Mouse (Mus musculus): ENCODE measurements around the gene Rbfox1. TPM values are rescaled to one million over a fixed set of nuclear protein-coding genes. Genes with fewer than 3 reads are reported as not detected.
A peak's percentile ranks its signal among the peaks of the same experiment; 100 is the strongest.

Gene Rbfox1
- polyA plus RNA-seq, 1 experiment from 2014 or later, result 3.3 TPM

- no peak overlapping the region for H3K27ac ChIP-seq
- no peaks in the 10 kb centered on the region for H3K27me3 ChIP-seq (ENCODE audit: insufficient read depth, low read length)
- H3K4me3 ChIP-seq (replicated peaks; ENCODE audit: low read depth, low read length), result no peak overlapping the region
- H3K4me2 ChIP-seq (ENCODE audit: low read length), result no peak overlapping the region
- no peaks in the 10 kb centered on the region; the same call in 1 of the 2 replicates for H3K4me1 ChIP-seq (replicated peaks; ENCODE audit: insufficient read depth, low read length)
- ATAC-seq (replicated peaks; ENCODE audit: low FRiP score, low read depth) (0 out of 2 replicates have a peak, but pooled peaks have one; percentile 23), DNase-seq (ENCODE audit: low spot score) (peak; percentile 33)
- no peaks in the 10 kb centered on the region for H3K36me3 ChIP-seq (ENCODE audit: insufficient read depth, low read length)
- H3K9me3 ChIP-seq (replicated peaks; ENCODE audit: low read length), result no peaks in the 10 kb centered on the region
- 27% methylated on average over 1 of the region's 1 CpGs for WGBS
- H3K9ac ChIP-seq (ENCODE audit: low read depth, low read length), result no peak overlapping the region
- TF ChIP-seq CTCF (IDR thresholded peaks at IDR 0.05; ENCODE audit: low read depth), result no peak
Observed at GRCm38 (mm10) chr16:6000016-6000415, 114.9 kb downstream of the Rbfox1 start.

- H3K4me1 ChIP-seq (replicated peaks; ENCODE audit: insufficient read depth, low read length), result no peaks in the 10 kb centered on the region
- TF ChIP-seq CTCF (IDR thresholded peaks at IDR 0.05; ENCODE audit: low read depth), result no peak
- H3K9me3 ChIP-seq (replicated peaks; ENCODE audit: low read length), result no peaks in the 10 kb centered on the region
- no peaks in the 10 kb centered on the region for H3K36me3 ChIP-seq (ENCODE audit: insufficient read depth, low read length)
- H3K27me3 ChIP-seq (ENCODE audit: insufficient read depth, low read length), result no peaks in the 10 kb centered on the region
- no peak overlapping the region for H3K4me2 ChIP-seq (ENCODE audit: low read length)
- H3K9ac ChIP-seq (ENCODE audit: low read depth, low read length), result no peak overlapping the region
- H3K27ac ChIP-seq, result no peak overlapping the region
- DNase-seq (ENCODE audit: low spot score), result no peak
- no peak for ATAC-seq (replicated peaks; ENCODE audit: low FRiP score, low read depth)
- H3K4me3 ChIP-seq (replicated peaks; ENCODE audit: low read depth, low read length), result no peak overlapping the region
Observed at GRCm38 (mm10) chr16:6006996-6007395, 121.8 kb downstream of the Rbfox1 start.

- H3K9me3 ChIP-seq (replicated peaks; ENCODE audit: low read length), result no peaks in the 10 kb centered on the region
- no peak for DNase-seq (ENCODE audit: low spot score)
- H3K9ac ChIP-seq (ENCODE audit: low read depth, low read length), result no peak overlapping the region
- no peak overlapping the region for H3K27ac ChIP-seq
- no peak for TF ChIP-seq CTCF (IDR thresholded peaks at IDR 0.05; ENCODE audit: low read depth)
- H3K4me2 ChIP-seq (ENCODE audit: low read length), result no peak overlapping the region
- H3K4me3 ChIP-seq (replicated peaks; ENCODE audit: low read depth, low read length), result no peak overlapping the region
- WGBS, result 73% methylated on average over 3 of the region's 3 CpGs
- no peaks in the 10 kb centered on the region for H3K4me1 ChIP-seq (replicated peaks; ENCODE audit: insufficient read depth, low read length)
- no peaks in the 10 kb centered on the region for H3K36me3 ChIP-seq (ENCODE audit: insufficient read depth, low read length)
- H3K27me3 ChIP-seq (ENCODE audit: insufficient read depth, low read length), result no peaks in the 10 kb centered on the region
- no peak for ATAC-seq (replicated peaks; ENCODE audit: low FRiP score, low read depth)
Observed at GRCm38 (mm10) chr16:6012853-6013252, 127.7 kb downstream of the Rbfox1 start.

GRCm38 (mm10) chr16:6018639-6019038 lies 133.5 kb downstream of the Rbfox1 start:
- H3K27me3 ChIP-seq (ENCODE audit: insufficient read depth, low read length), result no peaks in the 10 kb centered on the region
- H3K4me3 ChIP-seq (replicated peaks; ENCODE audit: low read depth, low read length), result no peak overlapping the region
- no peaks in the 10 kb centered on the region for H3K9me3 ChIP-seq (replicated peaks; ENCODE audit: low read length)
- no peaks in the 10 kb centered on the region for H3K4me1 ChIP-seq (replicated peaks; ENCODE audit: insufficient read depth, low read length)
- H3K27ac ChIP-seq, result no peak overlapping the region
- ATAC-seq (replicated peaks; ENCODE audit: low FRiP score, low read depth) (no peak), DNase-seq (ENCODE audit: low spot score) (peak; percentile 75)
- H3K9ac ChIP-seq (ENCODE audit: low read depth, low read length), result no peak overlapping the region
- no peaks in the 10 kb centered on the region for H3K36me3 ChIP-seq (ENCODE audit: insufficient read depth, low read length)
- peak; percentile 86 for TF ChIP-seq CTCF (IDR thresholded peaks at IDR 0.05; ENCODE audit: low read depth)
- WGBS, result 34% methylated on average over 5 of the region's 5 CpGs
- H3K4me2 ChIP-seq (ENCODE audit: low read length), result no peak overlapping the region

- Histone ChIP-seq H3K4me1 (replicated peaks; ENCODE audit: insufficient read depth, low read length) (no peaks in the 10 kb centered on the region), H3K27me3 (ENCODE audit: insufficient read depth, low read length) (no peaks in the 10 kb centered on the region), H3K9ac (ENCODE audit: low read depth, low read length) (no peak overlapping the region), H3K36me3 (ENCODE audit: insufficient read depth, low read length) (no peaks in the 10 kb centered on the region), H3K4me2 (ENCODE audit: low read length) (no peak overlapping the region), H3K27ac (no peak overlapping the region), H3K9me3 (replicated peaks; ENCODE audit: low read length) (no peaks in the 10 kb centered on the region), H3K4me3 (replicated peaks; ENCODE audit: low read depth, low read length) (no peak overlapping the region)
- 16% methylated on average over 1 of the region's 1 CpGs for WGBS
- TF ChIP-seq CTCF (IDR thresholded peaks at IDR 0.05; ENCODE audit: low read depth), result no peak
- DNase-seq (ENCODE audit: low spot score) (peak; percentile 1), ATAC-seq (replicated peaks; ENCODE audit: low FRiP score, low read depth) (no peak)
Observed at GRCm38 (mm10) chr16:6019361-6019760, 134.2 kb downstream of the Rbfox1 start.

- ATAC-seq (replicated peaks; ENCODE audit: low FRiP score, low read depth), result no peak
- no peak for TF ChIP-seq CTCF (IDR thresholded peaks at IDR 0.05; ENCODE audit: low read depth)
Observed at GRCm38 (mm10) chr16:6031280-6031679, 146.1 kb downstream of the Rbfox1 start.

GRCm38 (mm10) chr16:6032563-6032962 lies 147.4 kb downstream of the Rbfox1 start:
- 89% methylated on average over 7 of the region's 7 CpGs for WGBS
- ATAC-seq (replicated peaks; ENCODE audit: low FRiP score, low read depth), result no peak
- no peaks in the 10 kb centered on the region for H3K9me3 ChIP-seq (replicated peaks; ENCODE audit: low read length)

More at GRCm38 (mm10) chr16:6031280-6031679, 146.1 kb downstream of the Rbfox1 start:
- no peak for DNase-seq (ENCODE audit: low spot score)
- Histone ChIP-seq H3K9me3 (replicated peaks; ENCODE audit: low read length) (no peaks in the 10 kb centered on the region), H3K4me3 (replicated peaks; ENCODE audit: low read depth, low read length) (no peak overlapping the region), H3K36me3 (ENCODE audit: insufficient read depth, low read length) (no peaks in the 10 kb centered on the region), H3K4me2 (ENCODE audit: low read length) (no peak overlapping the region), H3K4me1 (replicated peaks; ENCODE audit: insufficient read depth, low read length) (no peaks in the 10 kb centered on the region), H3K9ac (ENCODE audit: low read depth, low read length) (no peak overlapping the region), H3K27ac (no peak overlapping the region), H3K27me3 (ENCODE audit: insufficient read depth, low read length) (no peaks in the 10 kb centered on the region)
- WGBS, result 74% methylated on average over 1 of the region's 1 CpGs

More at GRCm38 (mm10) chr16:6032563-6032962, 147.4 kb downstream of the Rbfox1 start:
- no peak overlapping the region for H3K4me3 ChIP-seq (replicated peaks; ENCODE audit: low read depth, low read length)
- H3K27ac ChIP-seq, result no peak overlapping the region
- TF ChIP-seq CTCF (IDR thresholded peaks at IDR 0.05; ENCODE audit: low read depth), result no peak
- no peaks in the 10 kb centered on the region for H3K4me1 ChIP-seq (replicated peaks; ENCODE audit: insufficient read depth, low read length)
- H3K4me2 ChIP-seq (ENCODE audit: low read length), result no peak overlapping the region
- no peaks in the 10 kb centered on the region for H3K27me3 ChIP-seq (ENCODE audit: insufficient read depth, low read length)
- H3K9ac ChIP-seq (ENCODE audit: low read depth, low read length), result no peak overlapping the region
- H3K36me3 ChIP-seq (ENCODE audit: insufficient read depth, low read length), result no peaks in the 10 kb centered on the region
- no peak for DNase-seq (ENCODE audit: low spot score)

Data from kidney, postnatal 0 days (tissue).